Mouse (Mus musculus) G1E-ER4 (cell line): ENCODE measurements around the gene Rnf213. TPM values are rescaled to one million over a fixed set of nuclear protein-coding genes. Genes with fewer than 3 reads are reported as not detected.

Experiments used
- GATA1 ChIP-seq: IDR thresholded peaks from one replicate; pipeline ENCODE4 v1.8.0; 2012; ENCODE audit warnings: low read length, inconsistent platforms
- polyA plus RNA-seq: library from polyadenylated mRNA; stranded (reverse); fragments of >175 nt; gene quantifications from 2 replicates; pipeline ENCODE4 v1.2.3, GENCODE M21; 2012

The Rnf213 gene
- polyA plus RNA-seq, 1 experiment = 2.2 TPM

GRCm38 (mm10) chr11:119519387-119519786 is 126.5 kb downstream of the Rnf213 start:
- TF ChIP-seq GATA1 = no peak

DNA sequence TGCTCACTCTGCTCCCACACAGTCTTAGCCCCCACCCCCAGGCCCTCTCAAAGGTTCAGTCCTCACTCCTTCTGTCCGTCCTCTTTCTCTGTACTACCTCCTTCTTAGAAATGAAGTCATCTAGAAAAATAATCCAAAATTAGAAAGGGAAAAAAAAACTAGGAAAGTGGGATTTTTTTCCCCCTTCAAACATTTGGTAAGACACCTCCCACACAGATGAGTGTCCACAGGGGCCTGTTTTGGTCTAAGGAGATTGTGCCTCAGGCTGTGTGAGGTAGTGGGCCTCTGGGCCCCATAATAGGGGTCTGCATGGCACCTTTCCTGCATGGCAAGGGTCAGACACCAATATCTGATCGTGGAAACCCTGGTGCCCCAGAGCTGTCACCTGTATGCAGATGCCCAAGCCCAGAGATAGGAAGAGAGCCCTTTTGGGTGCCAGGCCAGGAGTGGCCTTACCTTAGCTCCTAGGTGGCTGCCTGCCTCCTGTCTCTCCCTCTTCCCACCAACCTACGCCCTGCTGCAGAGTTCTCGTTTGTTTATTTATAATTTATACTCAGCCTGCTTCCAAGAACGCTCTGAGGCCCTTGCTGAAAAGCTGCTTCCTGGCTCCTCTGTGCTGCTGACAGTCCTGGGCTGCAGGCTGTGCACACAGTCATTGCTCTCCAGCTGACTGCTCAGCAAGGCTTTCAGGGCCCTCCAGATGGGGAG is 127.3 kb downstream of the Rnf213 start:
- no peak for TF ChIP-seq GATA1

DNA sequence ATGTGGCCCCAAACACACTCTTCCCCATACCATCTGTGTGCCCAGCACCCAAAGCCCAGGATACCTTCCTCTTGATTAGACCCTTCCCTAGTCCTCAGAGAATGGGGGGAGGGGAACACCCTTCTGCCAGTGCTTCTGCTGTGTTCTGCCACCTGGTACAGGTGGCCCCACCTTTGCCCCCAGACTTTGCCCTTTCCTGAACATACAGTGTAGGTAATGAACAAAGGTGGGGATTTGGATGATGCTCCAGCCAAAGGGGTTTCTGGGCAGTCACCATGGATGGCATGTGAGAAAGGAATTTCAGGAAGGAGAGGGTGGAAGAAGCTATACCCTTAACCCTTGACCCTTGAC is 127.8 kb downstream of the Rnf213 start:
- TF ChIP-seq GATA1 = no peak

- TF ChIP-seq GATA1 = no peak
Observed at GRCm38 (mm10) chr11:119521920-119522710, 129.2 kb downstream of the Rnf213 start.

DNA sequence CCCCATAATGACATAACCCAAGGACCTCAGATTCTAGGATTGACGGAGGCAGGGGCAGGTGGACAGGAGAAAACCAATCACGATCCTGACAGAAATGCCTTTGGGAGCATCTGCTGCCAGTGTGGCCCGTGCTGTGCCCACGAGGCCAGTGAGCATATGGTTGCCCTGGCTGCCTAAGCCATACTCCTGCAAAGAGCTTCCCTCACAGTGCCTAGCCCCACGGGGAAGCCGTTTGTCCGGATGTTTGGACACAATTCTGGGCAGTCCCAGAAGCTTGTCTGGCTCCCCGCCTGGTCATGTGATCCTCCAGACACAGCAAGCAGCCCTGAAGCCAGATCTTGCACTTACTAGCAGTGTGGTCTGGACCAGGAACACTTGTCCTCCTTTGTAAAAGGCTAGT is 129.9 kb downstream of the Rnf213 start:
- no peak for TF ChIP-seq GATA1

GRCm38 (mm10) chr11:119523392-119523791 is 130.5 kb downstream of the Rnf213 start:
- TF ChIP-seq GATA1 = no peak

- no peak for TF ChIP-seq GATA1
Observed at GRCm38 (mm10) chr11:119524545-119524949, 131.6 kb downstream of the Rnf213 start.

DNA sequence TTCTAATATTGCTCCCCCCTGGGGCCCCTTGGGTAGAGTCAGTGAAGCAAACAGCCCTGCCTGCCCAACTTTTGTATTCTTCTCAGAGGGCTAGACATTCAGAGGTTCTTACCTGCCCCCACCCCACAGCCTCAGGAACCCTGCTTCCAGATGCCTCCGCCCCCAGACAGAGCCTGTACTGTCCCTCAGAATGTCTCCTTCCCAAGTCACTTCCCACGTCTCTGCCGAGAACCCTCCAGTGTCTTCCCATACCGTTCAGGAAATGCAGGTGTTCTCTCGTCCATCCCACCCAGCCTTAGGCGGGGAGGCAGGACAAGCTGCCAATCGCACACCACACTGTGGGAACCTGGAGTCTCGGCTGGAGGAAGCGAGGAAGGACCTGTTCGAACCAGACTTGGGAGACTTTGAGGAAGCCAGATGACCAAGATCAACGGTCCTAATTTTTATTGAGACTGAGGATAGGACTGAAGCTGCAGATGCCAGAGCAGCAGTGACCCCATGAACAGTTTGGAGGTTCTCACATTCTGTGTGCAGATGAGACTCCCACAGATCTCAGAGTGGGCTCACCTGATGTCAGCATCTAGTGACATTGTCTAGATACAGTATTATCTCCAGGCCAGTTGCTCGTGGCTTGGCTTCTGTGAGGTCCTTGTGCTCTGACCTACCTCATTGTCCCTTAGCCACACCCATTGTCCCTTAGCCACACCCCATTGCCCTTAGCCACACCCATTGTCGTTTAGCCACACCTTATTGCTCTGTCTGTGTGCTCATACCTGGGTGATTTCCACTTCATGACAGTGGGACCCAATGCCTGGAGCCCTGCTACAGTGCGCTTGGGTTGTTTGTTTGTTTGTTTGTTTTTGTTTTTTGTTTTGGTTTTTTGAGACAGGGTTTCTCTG is 133.4 kb downstream of the Rnf213 start:
- TF ChIP-seq GATA1 = no peak

- TF ChIP-seq GATA1 = no peak
Observed at GRCm38 (mm10) chr11:119528930-119529329, 136.0 kb downstream of the Rnf213 start.

DNA sequence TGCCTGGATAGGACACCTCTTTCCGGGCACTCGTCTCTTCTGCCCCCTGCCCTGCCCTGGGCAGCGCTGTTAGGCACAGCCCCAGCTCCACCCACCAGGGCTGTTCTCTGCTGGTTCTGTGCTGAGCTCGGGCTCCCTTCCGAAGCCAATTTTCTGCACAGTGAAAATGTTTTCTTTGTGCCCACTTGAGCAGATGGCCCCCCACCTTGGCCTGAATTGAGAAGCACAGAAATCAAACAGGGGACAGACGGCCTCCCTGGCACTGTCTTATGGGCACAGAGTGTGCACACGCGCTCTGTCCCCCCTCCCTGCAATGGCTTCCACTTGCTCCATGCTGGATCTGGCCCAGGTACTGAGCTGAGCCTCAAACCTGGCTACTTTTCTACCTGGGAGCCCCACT is 139.6 kb downstream of the Rnf213 start:
- TF ChIP-seq GATA1 = no peak

DNA sequence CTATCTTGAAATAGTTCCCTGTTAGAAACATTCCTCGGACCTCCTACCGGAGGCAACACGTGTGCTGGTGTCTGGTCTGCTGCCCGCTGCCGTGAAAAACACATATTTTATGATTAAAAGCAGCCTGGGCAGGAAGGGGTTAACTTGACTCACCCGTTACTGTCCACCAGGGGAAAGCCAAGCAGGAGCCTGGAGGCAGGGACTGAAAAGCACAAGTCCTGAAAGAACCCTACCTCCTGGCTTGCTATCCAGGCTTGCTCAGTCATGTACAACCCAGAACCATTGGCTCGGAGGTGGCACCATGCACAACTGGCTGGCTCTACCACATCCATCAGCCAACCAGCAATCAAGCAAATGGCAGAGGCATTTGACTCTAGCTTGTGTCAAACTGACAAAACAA is 140.8 kb downstream of the Rnf213 start:
- no peak for TF ChIP-seq GATA1

Other genes with a start within 250 kb of the Rnf213 start
- gene Tbc1d16, start 164.6 kb upstream of the Rnf213 start, polyA plus RNA-seq = not detected in 2 replicates
- gene Ccdc40, start 164.5 kb upstream of the Rnf213 start, polyA plus RNA-seq = not detected in 2 replicates
- gene Gaa, start 125.2 kb upstream of the Rnf213 start, polyA plus RNA-seq = 82.6 and 123 TPM in 2 replicates
- 210 and 240 TPM in 2 replicates for gene Eif4a3, start 93.0 kb upstream of the Rnf213 start, polyA plus RNA-seq
- not detected in 2 replicates for gene Card14, start 85.3 kb upstream of the Rnf213 start, polyA plus RNA-seq
- 28.8 and 33.0 TPM in 2 replicates for gene Sgsh, start 37.6 kb upstream of the Rnf213 start, polyA plus RNA-seq
- 2.4 and 2.7 TPM in 2 replicates for gene Slc26a11, start 37.5 kb upstream of the Rnf213 start, polyA plus RNA-seq
- gene Endov, start 98.2 kb downstream of the Rnf213 start, polyA plus RNA-seq = 18.8 and 25.0 TPM in 2 replicates
- not detected in 2 replicates for gene Nptx1, start 154.7 kb downstream of the Rnf213 start, polyA plus RNA-seq
- 66.1 and 69.4 TPM in 2 replicates for gene Rptor, start 209.8 kb downstream of the Rnf213 start, polyA plus RNA-seq